Mouse (Mus musculus) CH12.LX (cell line): ENCODE data around the gene Mier3. TPM values are rescaled to one million over a fixed set of nuclear protein-coding genes. Genes with fewer than 3 reads are reported as not detected.

ENCODE experiments used
- DNase-seq: peaks from one replicate; pipeline ENCODE4 v3.0.0-alpha.2; 2013; ENCODE audit errors: extremely low read depth
- H3K27ac ChIP-seq: 2 replicates; pipeline ENCODE4 v1.5.1; 2012; ENCODE audit warnings: low read depth, mild to moderate bottlenecking, control low read depth, moderate library complexity; ENCODE audit not compliant: insufficient read depth
- H3K27me3 ChIP-seq: replicated peaks from 2 replicates; pipeline ENCODE3; 2012; ENCODE audit warnings: inconsistent platforms
- H3K36me3 ChIP-seq, 2 experiments: replicated peaks in 1 of 2; 2 replicates each; pipeline versions ENCODE3 to v1.6.1; 2012; ENCODE audit warnings: inconsistent platforms in 1 of 2, low read length in 1 of 2, mild to moderate bottlenecking in 1 of 2, mixed read lengths in 1 of 2, moderate library complexity in 1 of 2; ENCODE audit not compliant: control insufficient read depth in 1 of 2, insufficient read depth in 1 of 2
- H3K4me1 ChIP-seq, 2 experiments: 2 replicates each; pipeline ENCODE4 v1.6.1; 2012; ENCODE audit warnings: inconsistent platforms in 1 of 2, moderate library complexity in 1 of 2; ENCODE audit not compliant: insufficient read depth in 2 of 2, control insufficient read depth in 1 of 2
- H3K4me2 ChIP-seq: 2 replicates; pipeline ENCODE4 v1.6.1; 2012; ENCODE audit warnings: low read depth, mild to moderate bottlenecking, control low read depth; ENCODE audit not compliant: poor library complexity, insufficient read depth, severe bottlenecking
- H3K4me3 ChIP-seq, 3 experiments: fragments of 150-350 bp in 1 of 3; sonication (generic) in 1 of 3; replicated peaks in 1 of 3; 2 replicates each; pipeline versions ENCODE3 to v1.5.1; 2011 to 2012; ENCODE audit warnings: low read depth in 2 of 3, low read length in 2 of 3, mild to moderate bottlenecking in 2 of 3, moderate library complexity in 2 of 3, control low read depth in 1 of 3, improper control_type of control experiment in 1 of 3, inconsistent platforms in 1 of 3, mixed read lengths in 1 of 3; ENCODE audit not compliant: poor library complexity in 1 of 3
- H3K79me2 ChIP-seq: replicated peaks from 2 replicates; pipeline ENCODE4 v1.6.1; 2012; ENCODE audit warnings: mild to moderate bottlenecking, moderate library complexity; ENCODE audit not compliant: control insufficient read depth, poor library complexity, insufficient read depth, severe bottlenecking; ENCODE audit errors: extremely low read depth
- H3K9ac ChIP-seq: 2 replicates; pipeline ENCODE4 v1.6.1; 2012; ENCODE audit warnings: low read depth, mild to moderate bottlenecking, control low read depth, moderate library complexity; ENCODE audit not compliant: insufficient read depth
- H3K9me3 ChIP-seq: replicated peaks from 2 replicates; pipeline ENCODE3; 2012; ENCODE audit warnings: low read length, inconsistent platforms, mixed read lengths
- BHLHE40 ChIP-seq: IDR thresholded peaks from 2 replicates; pipeline ENCODE4 v1.6.1; 2011; ENCODE audit warnings: mild to moderate bottlenecking, low read depth, low read length, improper control_type of control experiment
- GABPA ChIP-seq: IDR thresholded peaks from 2 replicates; pipeline ENCODE4 v1.6.1; 2012; ENCODE audit warnings: low read depth, low read length, improper control_type of control experiment, inconsistent platforms; ENCODE audit not compliant: insufficient replicate concordance
- JUN ChIP-seq: IDR thresholded peaks from 2 replicates; pipeline ENCODE4 v1.6.1; 2011; ENCODE audit warnings: low read depth, mild to moderate bottlenecking, low read length, improper control_type of control experiment, moderate library complexity; ENCODE audit not compliant: insufficient read depth
- MXI1 ChIP-seq: IDR thresholded peaks from 2 replicates; pipeline ENCODE4 v1.6.1; 2011; ENCODE audit warnings: mild to moderate bottlenecking, low read depth, low read length, improper control_type of control experiment
- MYC ChIP-seq: IDR thresholded peaks from 2 replicates; pipeline ENCODE4 v1.6.1; 2011; ENCODE audit warnings: low read depth, mild to moderate bottlenecking, improper control_type of control experiment, low read length
- NELFE ChIP-seq: IDR thresholded peaks from 2 replicates; pipeline ENCODE4 v1.6.1; 2011; ENCODE audit warnings: low read depth, low read length, improper control_type of control experiment
- NRF1 ChIP-seq: IDR thresholded peaks from 2 replicates; pipeline ENCODE4 v1.6.1; 2014; ENCODE audit warnings: low read depth, mild to moderate bottlenecking, inconsistent platforms, low read length, improper control_type of control experiment, moderate library complexity
- PAX5 ChIP-seq: IDR thresholded peaks from 2 replicates; pipeline ENCODE4 v1.6.1; 2012; ENCODE audit warnings: low read length, inconsistent platforms, mixed read lengths
- POLR2A ChIP-seq: IDR thresholded peaks from 2 replicates; pipeline ENCODE4 v1.6.1; 2011; ENCODE audit warnings: low read depth, mild to moderate bottlenecking, improper control_type of control experiment, low read length
- POLR2AphosphoS2 ChIP-seq: IDR thresholded peaks from 2 replicates; pipeline ENCODE4 v1.6.1; 2011; ENCODE audit warnings: low read depth, low read length, improper control_type of control experiment
- RAD21 ChIP-seq: IDR thresholded peaks from 2 replicates; pipeline ENCODE4 v1.6.1; 2011; ENCODE audit warnings: low read depth, mild to moderate bottlenecking, low read length, improper control_type of control experiment, moderate library complexity
- SIN3A ChIP-seq: IDR thresholded peaks from 2 replicates; pipeline ENCODE4 v1.6.1; 2012; ENCODE audit warnings: low read length, improper control_type of control experiment, inconsistent platforms
- SMC3 ChIP-seq: IDR thresholded peaks from 2 replicates; pipeline ENCODE4 v1.6.1; 2011; ENCODE audit warnings: low read depth, low read length, improper control_type of control experiment
- UBTF ChIP-seq: IDR thresholded peaks from 2 replicates; pipeline ENCODE4 v1.6.1; 2012; ENCODE audit warnings: low read depth, mild to moderate bottlenecking, inconsistent platforms, low read length, improper control_type of control experiment, moderate library complexity
- ZC3H11A ChIP-seq: IDR thresholded peaks from 2 replicates; pipeline ENCODE4 v1.6.1; 2012; ENCODE audit warnings: low read depth, mild to moderate bottlenecking, inconsistent platforms, low read length, improper control_type of control experiment
- dilution Hi-C: fragments of 300-500 bp; cut with MboI; formaldehyde crosslinking; loops from 2 replicates; pipeline ENCODE4 v1.14.3; 2020; ENCODE audit warnings: low sequenced_read_pairs; ENCODE audit not compliant: extremely low pct_unique_long_range_greater_than_20kb, extremely low pct_ligation_motif_present
- in situ Hi-C: fragments of 300-500 bp; cut with MboI; formaldehyde crosslinking; loops from 3 replicates; pipeline ENCODE4 v1.14.3; 2019; ENCODE audit warnings: low sequenced_read_pairs, low pct_ligation_motif_present, low pct_unique_long_range_greater_than_20kb, mixed read lengths
- polyA plus RNA-seq: library from polyadenylated mRNA; unstranded; fragments of >175 nt; gene quantifications from 2 replicates; pipeline ENCODE4 v1.2.1, GENCODE M21; 2012; ENCODE audit warnings: low read depth; ENCODE audit not compliant: insufficient read length
- total RNA-seq, 2 experiments: library from RNA; depleted of rRNA; stranded (reverse); fragments of 300-350 nt in 1 of 2; fragments of >200 nt in 1 of 2; gene quantifications; 2 replicates each; pipeline ENCODE4 v1.2.3; 2012 to 2014

The Mier3 gene
- total and polyA plus RNA-seq, 3 experiments: 3.3 to 7.3 (median 7.0) TPM

DNA sequence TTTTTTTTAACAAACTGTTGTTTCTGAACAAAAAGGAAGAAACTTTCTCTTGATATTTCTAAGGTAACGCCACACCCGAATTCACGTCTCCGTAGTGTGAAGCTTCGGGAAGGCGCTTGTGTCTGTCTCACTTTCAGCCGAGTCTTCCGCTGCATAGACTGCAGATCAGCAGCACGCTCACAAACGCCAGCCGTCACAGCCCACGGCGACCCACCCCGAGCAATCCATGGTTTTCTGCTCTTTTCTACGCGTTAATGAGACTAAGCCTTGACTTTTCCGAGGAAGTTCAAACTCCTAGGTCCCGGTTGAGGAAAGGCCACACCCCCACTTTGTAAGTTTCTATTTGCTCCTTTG lies 44.0 kb downstream of the Mier3 start:
- H3K36me3 ChIP-seq: peaks cover 0 to 2% of the 10 kb centered on the region in 2 experiments
- in situ Hi-C loops: no loop called here

DNA sequence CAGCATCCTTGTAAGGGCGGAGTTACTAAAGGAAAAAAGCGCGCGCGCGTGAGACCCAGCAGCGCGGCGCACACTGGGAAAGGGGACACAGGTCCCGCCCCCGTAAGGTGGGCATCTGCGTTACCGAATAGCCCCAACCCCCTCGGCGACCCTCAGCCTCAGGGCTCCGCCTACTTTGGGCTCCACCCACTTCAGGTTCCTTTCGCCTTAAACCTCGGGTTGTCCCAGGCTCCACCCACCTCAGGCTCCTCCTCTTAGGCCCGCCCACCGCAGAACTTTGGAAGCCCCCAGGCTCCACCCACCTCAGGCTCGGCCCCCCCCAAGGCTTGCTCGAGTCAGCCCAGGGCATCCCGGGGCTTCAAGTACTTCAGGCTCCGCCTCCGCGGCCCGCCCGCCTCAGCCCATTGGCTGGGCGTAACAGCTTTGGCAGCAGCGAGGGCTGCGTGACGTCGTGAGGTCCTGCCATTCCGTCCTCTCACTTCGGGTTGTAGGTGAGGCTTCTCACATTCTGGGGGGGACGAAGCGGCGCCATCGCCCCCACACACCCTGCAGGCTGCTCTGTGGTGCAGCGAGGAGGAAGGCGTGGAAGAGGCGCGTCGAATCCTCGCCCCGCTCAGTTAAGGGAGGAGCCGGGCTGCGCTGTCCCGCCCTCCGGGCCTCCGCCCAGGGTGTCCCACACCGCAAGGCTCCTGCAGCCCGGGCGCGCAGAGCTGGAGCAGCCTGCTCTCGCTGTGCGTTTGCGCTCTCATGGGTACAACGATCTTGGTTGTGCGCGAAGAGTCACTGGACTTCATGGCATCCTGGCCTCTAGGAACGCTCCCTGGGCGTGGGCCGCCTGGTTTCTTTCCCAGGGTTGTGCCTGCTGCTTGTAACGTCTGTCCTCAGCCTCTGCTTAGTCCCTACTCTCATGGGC lies 44.6 kb downstream of the Mier3 start:
- DNase-seq: peak; percentile 96
- dilution Hi-C loops: no loop called here

More for the DNA sequence above, 44.0 kb downstream of the Mier3 start:
- Histone ChIP-seq H3K27ac (no peak overlapping the region), H3K4me1 (peaks cover 4 to 6% of the 10 kb centered on the region in 2 experiments; a peak in 3 of 4 replicates), H3K4me2 (peak overlapping the region; percentile 21), H3K9ac (peak overlapping the region; percentile 11), H3K79me2 (no peaks in the 10 kb centered on the region), H3K27me3 (no peaks in the 10 kb centered on the region), H3K4me3 (peak overlapping the region; percentile 64 to 72 (median 69)), H3K9me3 (peaks cover 12% of the 10 kb centered on the region)
- dilution Hi-C loops: no loop called here
- no peak for TF ChIP-seq GABPA
- TF ChIP-seq PAX5: no peak
- TF ChIP-seq JUN: no peak
- TF ChIP-seq SMC3: no peak
- no peak for TF ChIP-seq POLR2AphosphoS2
- no peak for TF ChIP-seq BHLHE40
- DNase-seq: no peak

DNA sequence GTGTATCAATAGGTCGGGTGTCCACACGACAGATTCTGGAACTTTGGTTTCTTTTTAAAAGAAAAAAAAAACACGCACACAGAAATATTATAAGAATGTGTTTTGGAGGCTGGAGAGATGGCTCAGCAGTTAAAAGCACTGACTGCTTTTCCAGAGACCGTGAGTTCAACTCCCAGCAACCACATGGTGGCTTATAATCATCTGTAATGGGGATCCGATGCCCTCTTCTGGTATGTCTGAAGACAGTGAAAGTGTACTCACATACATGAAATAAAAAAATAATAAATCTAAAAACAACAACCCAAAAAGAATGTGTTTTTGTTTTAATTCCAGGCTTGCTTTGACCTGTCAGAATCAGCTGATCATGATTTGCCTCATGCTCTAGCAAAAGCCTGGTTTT lies 46.1 kb downstream of the Mier3 start:
- DNase-seq: no peak
- Histone ChIP-seq H3K27ac (no peak overlapping the region), H3K9ac (no peak overlapping the region), H3K27me3 (no peaks in the 10 kb centered on the region), H3K4me2 (no peak overlapping the region), H3K4me1 (peaks cover 4 to 6% of the 10 kb centered on the region in 2 experiments; a peak in 3 of 4 replicates), H3K36me3 (no peaks in the 10 kb centered on the region), H3K79me2 (no peaks in the 10 kb centered on the region)
- dilution Hi-C loops: no loop called here
- TF ChIP-seq RAD21: peak; percentile 16
- TF ChIP-seq ZC3H11A: no peak
- TF ChIP-seq UBTF: no peak
- peak; percentile 48; the same call in 1 of the 2 replicates for TF ChIP-seq MYC
- TF ChIP-seq, all 38 proteins: peak for 2
- Histone ChIP-seq H3K4me3 (no peak overlapping the region), H3K9me3 (peaks cover 12% of the 10 kb centered on the region)
- in situ Hi-C loops: no loop called here

More for the DNA sequence above, 44.6 kb downstream of the Mier3 start:
- Histone ChIP-seq H3K4me1 (peaks cover 4 to 6% of the 10 kb centered on the region in 2 experiments; a peak in 3 of 4 replicates), H3K27ac (no peak overlapping the region), H3K4me3 (peak overlapping the region; percentile 64 to 72 (median 69)), H3K9me3 (peaks cover 12% of the 10 kb centered on the region), H3K79me2 (no peaks in the 10 kb centered on the region), H3K27me3 (no peaks in the 10 kb centered on the region), H3K36me3 (no peaks in the 10 kb centered on the region), H3K9ac (peak overlapping the region; percentile 13), H3K4me2 (peak overlapping the region; percentile 80)
- TF ChIP-seq NELFE: no peak
- peak; percentile 25; the same call in 1 of the 2 replicates for TF ChIP-seq SIN3A
- TF ChIP-seq POLR2A: peak; percentile 50
- peak; percentile 34 for TF ChIP-seq NRF1
- peak; percentile 60; the same call in 1 of the 2 replicates for TF ChIP-seq MXI1
- in situ Hi-C loops: no loop called here
